Mouse (Mus musculus): ENCODE data around the gene Fndc5. TPM values are rescaled to one million over a fixed set of nuclear protein-coding genes. Genes with fewer than 3 reads are reported as not detected.
A peak's percentile ranks its signal among the peaks of the same experiment; 100 is the strongest.

Fndc5 gene
- polyA plus RNA-seq, 1 experiment from 2014 or later = 10.7 TPM

DNA sequence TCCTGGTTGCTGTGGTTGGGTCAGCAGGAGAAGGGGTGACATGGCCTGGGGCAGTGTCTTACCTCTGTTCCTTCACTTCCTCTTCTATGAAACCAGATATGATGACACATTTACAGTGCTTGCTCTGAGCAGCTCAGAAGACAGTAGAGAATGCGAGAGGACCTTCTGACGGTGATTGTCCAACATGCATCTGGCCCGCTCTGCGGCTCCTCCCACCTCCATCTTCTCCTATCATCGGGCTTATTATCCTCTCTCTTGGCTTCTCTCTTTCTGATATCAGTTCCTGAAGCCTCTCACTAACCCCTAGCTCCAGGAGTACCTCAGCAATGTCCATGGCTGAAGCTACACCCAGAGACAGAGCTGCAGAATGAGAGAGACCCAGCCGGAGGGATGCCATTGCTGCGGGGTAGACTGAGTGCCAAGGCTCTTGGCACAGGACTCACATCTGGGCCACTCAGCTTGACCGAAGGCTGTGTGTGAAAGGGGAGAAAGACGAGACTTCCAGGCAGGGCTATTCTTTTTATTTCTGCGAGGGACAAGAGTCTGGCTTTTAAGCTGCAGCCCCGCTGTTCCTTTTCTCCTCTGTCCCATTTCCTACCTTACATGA lies 5.7 kb downstream of the Fndc5 start:
- Histone ChIP-seq H3K4me2 (ENCODE audit: low read length) (no peak overlapping the region), H3K4me3 (ENCODE audit: low read length) (no peak overlapping the region), H3K4me1 (ENCODE audit: control insufficient read depth, insufficient read depth, low read depth, low read length) (peaks cover 31% of the 10 kb centered on the region), H3K9me3 (ENCODE audit: control insufficient read depth, low read length) (no peaks in the 10 kb centered on the region), H3K27ac (ENCODE audit: low read depth, low read length) (no peak overlapping the region), H3K36me3 (ENCODE audit: control insufficient read depth, insufficient read depth, low read length) (no peaks in the 10 kb centered on the region), H3K9ac (ENCODE audit: low read depth, low read length) (no peak overlapping the region), H3K27me3 (replicated peaks; ENCODE audit: control insufficient read depth, insufficient read depth, low read length) (no peaks in the 10 kb centered on the region)
- no peak for ATAC-seq
- WGBS = 78% methylated on average over 11 of the region's 11 CpGs

DNA sequence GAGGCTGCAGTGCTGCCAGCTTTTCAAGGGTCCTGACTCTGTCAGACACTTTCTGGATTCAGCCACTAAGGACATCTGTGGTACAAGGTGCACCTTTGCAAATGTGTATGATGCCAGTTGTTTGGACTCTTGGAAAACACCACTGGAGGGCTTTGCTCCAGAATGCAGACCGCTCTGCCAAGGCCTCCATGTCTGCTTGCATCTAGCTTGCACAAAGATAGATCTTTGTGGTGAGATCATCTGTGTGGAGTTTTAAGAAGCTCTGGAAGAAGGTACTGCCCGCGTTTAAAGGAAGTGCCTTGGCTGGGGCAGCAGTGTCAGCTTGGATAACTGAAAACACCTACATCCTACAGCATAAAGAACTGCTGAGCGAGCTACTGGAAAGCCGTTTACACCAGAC lies 6.7 kb downstream of the Fndc5 start:
- Histone ChIP-seq H3K9ac (ENCODE audit: low read depth, low read length) (no peak overlapping the region), H3K9me3 (ENCODE audit: control insufficient read depth, low read length) (no peaks in the 10 kb centered on the region), H3K27ac (ENCODE audit: low read depth, low read length) (no peak overlapping the region), H3K4me2 (ENCODE audit: low read length) (no peak overlapping the region), H3K27me3 (replicated peaks; ENCODE audit: control insufficient read depth, insufficient read depth, low read length) (no peaks in the 10 kb centered on the region), H3K4me1 (ENCODE audit: control insufficient read depth, insufficient read depth, low read depth, low read length) (peaks cover 30% of the 10 kb centered on the region), H3K4me3 (ENCODE audit: low read length) (no peak overlapping the region), H3K36me3 (ENCODE audit: control insufficient read depth, insufficient read depth, low read length) (no peaks in the 10 kb centered on the region)
- ATAC-seq = no peak
- WGBS = 81% methylated on average over 5 of the region's 5 CpGs

DNA sequence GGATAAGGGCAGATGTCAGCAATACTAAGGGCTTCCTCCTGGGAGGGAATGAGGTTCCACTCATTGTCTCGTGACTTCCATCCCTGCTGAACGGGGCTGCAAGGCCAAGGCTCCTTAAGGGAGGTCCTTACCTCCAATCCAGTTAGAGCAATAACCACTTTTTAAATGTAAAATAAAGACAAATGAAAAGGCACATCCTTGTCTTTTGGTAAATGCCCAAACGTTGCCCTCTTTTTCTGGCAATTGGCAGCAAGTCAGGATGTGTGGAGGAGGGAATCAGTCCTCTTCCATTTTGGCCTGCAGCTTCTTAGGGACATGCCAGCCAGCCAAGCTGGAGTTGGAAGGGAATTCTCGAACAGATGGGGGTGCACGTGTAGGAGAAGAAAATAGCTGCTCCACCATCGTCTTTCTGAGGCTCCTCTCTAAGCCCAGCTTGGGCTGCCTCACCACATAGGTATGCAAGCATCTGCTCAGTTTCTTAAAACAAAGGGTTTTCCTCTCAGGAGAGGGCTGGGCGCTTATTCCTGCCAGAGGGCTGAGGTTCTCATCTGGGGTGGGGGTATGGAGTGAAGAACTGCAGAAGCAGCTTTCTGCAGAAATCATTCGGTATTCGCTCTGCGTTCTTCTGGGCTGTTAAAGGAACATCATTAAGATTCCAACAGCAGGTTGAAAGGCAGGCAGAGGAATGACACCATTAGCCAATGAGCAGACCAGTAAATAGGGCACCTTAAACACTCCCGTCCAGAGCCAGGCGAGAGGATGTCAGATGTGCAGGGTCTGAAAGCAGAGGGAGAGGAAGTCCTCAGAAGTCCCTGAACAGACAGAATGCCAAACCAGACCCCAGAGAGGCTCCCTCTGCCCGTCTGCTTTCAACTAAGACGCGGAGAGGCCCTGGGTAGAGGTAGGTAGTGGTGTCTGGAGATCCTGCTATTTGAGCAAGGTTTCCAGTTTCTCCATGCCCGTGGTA lies 7.9 kb downstream of the Fndc5 start:
- Histone ChIP-seq H3K9ac (ENCODE audit: low read depth, low read length) (peak overlapping the region; percentile 20; the same call in 1 of the 2 replicates), H3K9me3 (ENCODE audit: control insufficient read depth, low read length) (no peaks in the 10 kb centered on the region), H3K4me2 (ENCODE audit: low read length) (0 out of 2 replicates have a peak overlapping the region, but pooled peaks have one; percentile 2), H3K27me3 (replicated peaks; ENCODE audit: control insufficient read depth, insufficient read depth, low read length) (no peaks in the 10 kb centered on the region), H3K36me3 (ENCODE audit: control insufficient read depth, insufficient read depth, low read length) (peaks cover 2% of the 10 kb centered on the region), H3K4me3 (ENCODE audit: low read length) (no peak overlapping the region), H3K4me1 (ENCODE audit: control insufficient read depth, insufficient read depth, low read depth, low read length) (peaks cover 30% of the 10 kb centered on the region), H3K27ac (ENCODE audit: low read depth, low read length) (peak overlapping the region; percentile 68)
- WGBS = 35% methylated on average over 16 of the region's 16 CpGs
- ATAC-seq = peak; percentile 75

DNA sequence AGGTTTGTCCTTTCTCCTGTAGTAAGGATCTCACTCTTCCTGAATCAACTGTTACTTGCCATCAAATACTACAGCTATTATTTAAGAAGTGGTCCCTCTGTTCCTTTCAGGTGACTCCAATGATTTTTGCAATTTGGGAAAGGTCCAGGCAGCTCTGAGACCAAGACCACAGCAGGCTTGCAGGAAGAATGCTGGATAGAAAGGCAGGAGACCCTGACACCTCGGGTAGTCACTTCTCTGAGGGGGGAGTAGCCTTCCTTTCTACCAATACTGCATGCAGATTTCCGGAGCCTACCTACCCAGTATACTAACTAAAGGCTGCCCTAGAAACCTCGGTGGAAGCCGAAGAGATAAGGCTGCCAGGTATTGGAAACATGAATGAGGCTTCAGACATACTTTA lies 8.6 kb downstream of the Fndc5 start:
- Histone ChIP-seq H3K27me3 (replicated peaks; ENCODE audit: control insufficient read depth, insufficient read depth, low read length) (no peaks in the 10 kb centered on the region), H3K4me2 (ENCODE audit: low read length) (0 out of 2 replicates have a peak overlapping the region, but pooled peaks have one; percentile 2), H3K9me3 (ENCODE audit: control insufficient read depth, low read length) (no peaks in the 10 kb centered on the region), H3K9ac (ENCODE audit: low read depth, low read length) (no peak overlapping the region), H3K36me3 (ENCODE audit: control insufficient read depth, insufficient read depth, low read length) (peaks cover 6% of the 10 kb centered on the region), H3K4me3 (ENCODE audit: low read length) (no peak overlapping the region), H3K4me1 (ENCODE audit: control insufficient read depth, insufficient read depth, low read depth, low read length) (peaks cover 30% of the 10 kb centered on the region), H3K27ac (ENCODE audit: low read depth, low read length) (peak overlapping the region; percentile 68)
- ATAC-seq = no peak
- 69% methylated on average over 4 of the region's 4 CpGs for WGBS

DNA sequence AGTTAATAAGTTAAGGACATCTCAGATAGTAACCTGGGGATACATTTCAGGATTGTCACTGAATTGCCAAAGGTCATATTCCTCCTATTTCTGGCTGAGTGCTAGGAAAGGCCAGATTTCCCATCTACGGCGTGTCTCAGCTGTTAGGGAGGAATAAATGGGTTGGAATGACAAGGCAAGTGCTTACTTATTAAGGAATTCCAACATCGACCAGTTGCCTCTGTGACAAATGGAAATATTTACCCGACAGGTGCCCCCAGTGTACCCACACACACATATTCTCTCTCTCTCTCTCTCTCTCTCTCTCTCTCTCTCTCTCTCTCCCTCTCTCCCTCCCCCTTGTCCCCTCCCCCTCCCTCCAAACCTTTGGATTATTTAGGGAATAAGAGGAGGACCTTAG lies 9.1 kb downstream of the Fndc5 start:
- H3K9me3 ChIP-seq (ENCODE audit: control insufficient read depth, low read length) = no peaks in the 10 kb centered on the region
- no peak overlapping the region for H3K9ac ChIP-seq (ENCODE audit: low read depth, low read length)
- H3K27ac ChIP-seq (ENCODE audit: low read depth, low read length) = 0 out of 2 replicates have a peak overlapping the region, but pooled peaks have one; percentile 7
- no peak overlapping the region for H3K4me3 ChIP-seq (ENCODE audit: low read length)
- H3K27me3 ChIP-seq (replicated peaks; ENCODE audit: control insufficient read depth, insufficient read depth, low read length) = no peaks in the 10 kb centered on the region
- H3K36me3 ChIP-seq (ENCODE audit: control insufficient read depth, insufficient read depth, low read length) = peaks cover 8% of the 10 kb centered on the region
- H3K4me1 ChIP-seq (ENCODE audit: control insufficient read depth, insufficient read depth, low read depth, low read length) = peaks cover 30% of the 10 kb centered on the region
- WGBS = 80% methylated on average over 4 of the region's 4 CpGs
- no peak for ATAC-seq
- H3K4me2 ChIP-seq (ENCODE audit: low read length) = no peak overlapping the region

DNA sequence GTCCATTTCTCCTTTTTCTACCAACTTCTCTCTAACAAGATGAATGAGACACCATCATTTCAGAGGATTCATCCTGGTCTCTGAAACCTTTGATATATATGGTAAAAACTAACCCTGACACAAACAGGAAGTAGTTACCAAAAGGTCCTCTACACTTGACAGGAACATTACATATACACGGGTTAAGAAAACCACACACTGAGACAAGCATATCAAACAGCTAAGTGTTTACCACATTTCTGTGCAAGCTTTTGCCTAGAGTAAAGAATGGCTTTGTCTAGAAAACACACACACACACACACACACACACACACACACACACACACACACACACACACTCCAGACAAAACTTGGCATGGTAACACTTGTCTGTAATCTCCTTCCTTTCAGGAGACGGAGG lies 9.6 kb downstream of the Fndc5 start:
- Histone ChIP-seq H3K4me2 (ENCODE audit: low read length) (no peak overlapping the region), H3K9me3 (ENCODE audit: control insufficient read depth, low read length) (no peaks in the 10 kb centered on the region), H3K27ac (ENCODE audit: low read depth, low read length) (no peak overlapping the region), H3K4me1 (ENCODE audit: control insufficient read depth, insufficient read depth, low read depth, low read length) (peaks cover 28% of the 10 kb centered on the region), H3K36me3 (ENCODE audit: control insufficient read depth, insufficient read depth, low read length) (peaks cover 9% of the 10 kb centered on the region), H3K9ac (ENCODE audit: low read depth, low read length) (no peak overlapping the region), H3K4me3 (ENCODE audit: low read length) (no peak overlapping the region), H3K27me3 (replicated peaks; ENCODE audit: control insufficient read depth, insufficient read depth, low read length) (no peaks in the 10 kb centered on the region)
- ATAC-seq = no peak
- 80% methylated on average over 2 of the region's 2 CpGs for WGBS

DNA sequence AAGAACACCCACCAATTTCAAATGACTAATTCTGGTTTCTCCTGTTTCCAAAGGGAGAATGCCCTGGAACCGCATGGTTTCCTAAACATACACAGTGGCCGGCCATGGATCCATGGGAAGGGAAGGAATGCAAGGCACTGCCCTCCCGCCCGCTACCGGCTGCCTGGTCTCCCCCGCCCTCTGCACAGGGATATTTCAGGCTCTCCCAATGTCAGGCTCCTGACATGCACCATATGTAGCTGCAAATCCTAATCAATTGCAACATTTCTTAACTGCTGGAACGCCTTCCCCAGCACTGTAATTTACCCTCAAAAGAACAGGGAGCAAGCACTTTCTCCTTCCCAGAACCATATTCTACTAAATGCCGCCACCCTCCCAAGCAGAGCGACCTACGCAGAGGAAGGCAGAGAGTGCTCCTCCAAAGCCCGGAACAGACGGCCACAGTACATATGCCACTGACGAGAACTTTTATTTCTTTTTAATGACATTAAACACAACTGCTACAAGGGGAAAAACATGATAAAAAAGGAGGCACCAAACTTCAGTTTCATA lies 10.8 kb downstream of the Fndc5 start:
- peaks cover 18% of the 10 kb centered on the region for H3K4me1 ChIP-seq (ENCODE audit: control insufficient read depth, insufficient read depth, low read depth, low read length)
- no peak for ATAC-seq
- 78% methylated on average over 13 of the region's 13 CpGs for WGBS
- no peak overlapping the region for H3K27ac ChIP-seq (ENCODE audit: low read depth, low read length)
- H3K4me3 ChIP-seq (ENCODE audit: low read length) = no peak overlapping the region
- peaks cover 15% of the 10 kb centered on the region for H3K36me3 ChIP-seq (ENCODE audit: control insufficient read depth, insufficient read depth, low read length)
- no peak overlapping the region for H3K9ac ChIP-seq (ENCODE audit: low read depth, low read length)
- no peaks in the 10 kb centered on the region for H3K9me3 ChIP-seq (ENCODE audit: control insufficient read depth, low read length)
- H3K4me2 ChIP-seq (ENCODE audit: low read length) = no peak overlapping the region
- H3K27me3 ChIP-seq (replicated peaks; ENCODE audit: control insufficient read depth, insufficient read depth, low read length) = no peaks in the 10 kb centered on the region

DNA sequence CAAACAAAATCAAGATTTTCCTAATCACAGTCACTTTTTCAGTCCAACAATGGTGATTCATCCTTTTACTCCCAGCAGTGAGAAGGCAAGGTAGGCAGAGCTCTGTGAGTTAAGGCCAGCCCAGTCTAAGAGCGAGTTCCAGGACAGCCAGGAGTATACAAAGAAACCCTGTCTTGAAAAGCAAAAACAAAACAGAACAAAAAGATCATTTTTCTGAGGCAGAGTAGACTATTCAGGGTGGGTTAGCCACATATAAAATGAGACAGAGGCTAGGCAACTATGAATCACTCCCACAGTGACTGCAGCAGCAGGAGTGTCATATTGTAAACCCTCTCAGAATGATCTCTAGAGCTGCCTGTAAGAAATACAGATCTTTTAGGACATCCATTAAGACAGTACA lies 12.5 kb downstream of the Fndc5 start:
- Histone ChIP-seq H3K4me1 (ENCODE audit: control insufficient read depth, insufficient read depth, low read depth, low read length) (peaks cover 10% of the 10 kb centered on the region), H3K9ac (ENCODE audit: low read depth, low read length) (no peak overlapping the region), H3K27me3 (replicated peaks; ENCODE audit: control insufficient read depth, insufficient read depth, low read length) (no peaks in the 10 kb centered on the region), H3K4me2 (ENCODE audit: low read length) (no peak overlapping the region), H3K9me3 (ENCODE audit: control insufficient read depth, low read length) (no peaks in the 10 kb centered on the region), H3K27ac (ENCODE audit: low read depth, low read length) (no peak overlapping the region), H3K4me3 (ENCODE audit: low read length) (no peak overlapping the region), H3K36me3 (ENCODE audit: control insufficient read depth, insufficient read depth, low read length) (peaks cover 20% of the 10 kb centered on the region)
- no peak for ATAC-seq
- WGBS = 76% methylated on average over 1 of the region's 1 CpGs

DNA sequence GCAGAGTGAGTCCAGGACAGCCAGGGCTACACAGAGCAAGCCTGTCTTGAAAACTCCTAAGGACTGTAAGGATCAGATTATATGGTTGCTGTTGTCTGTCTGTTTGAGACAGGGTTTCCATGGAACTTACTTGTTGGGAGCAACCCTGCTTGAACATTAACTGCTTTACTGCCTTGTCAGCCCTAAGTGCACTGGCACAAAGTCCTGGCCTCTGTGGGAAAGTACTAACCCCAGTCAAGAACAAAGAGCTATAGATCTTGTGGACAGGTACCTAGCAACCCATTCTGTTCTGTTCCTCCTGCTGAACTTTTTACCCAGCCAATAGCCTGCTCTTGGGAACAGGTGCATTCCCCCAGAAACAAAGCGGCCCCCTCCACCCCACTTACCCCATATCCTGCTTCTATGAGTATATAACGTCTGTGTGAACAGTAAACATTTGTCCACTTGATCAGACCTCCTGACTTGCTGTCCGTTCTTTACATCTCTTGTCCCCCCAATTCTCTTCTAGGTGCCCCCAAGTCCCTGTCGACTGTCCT lies 14.5 kb downstream of the Fndc5 start:
- Histone ChIP-seq H3K27me3 (replicated peaks; ENCODE audit: control insufficient read depth, insufficient read depth, low read length) (no peaks in the 10 kb centered on the region), H3K27ac (ENCODE audit: low read depth, low read length) (no peak overlapping the region), H3K4me2 (ENCODE audit: low read length) (no peak overlapping the region), H3K9me3 (ENCODE audit: control insufficient read depth, low read length) (no peaks in the 10 kb centered on the region), H3K4me1 (ENCODE audit: control insufficient read depth, insufficient read depth, low read depth, low read length) (no peaks in the 10 kb centered on the region), H3K4me3 (ENCODE audit: low read length) (no peak overlapping the region), H3K9ac (ENCODE audit: low read depth, low read length) (no peak overlapping the region), H3K36me3 (ENCODE audit: control insufficient read depth, insufficient read depth, low read length) (peaks cover 24% of the 10 kb centered on the region)
- WGBS = 74% methylated on average over 4 of the region's 4 CpGs
- 0 out of 2 replicates have a peak, but pooled peaks have one; percentile 30 for ATAC-seq

All from hindbrain, embryonic 16.5 days (tissue).